Mouse (Mus musculus): Measurements from ENCODE around the gene Adprhl1.

Adprhl1 gene

GRCm38 (mm10) chr8:13174811-13175210, 79.2 kb downstream of the Adprhl1 start:
- in situ Hi-C loops (cut with MboI; ENCODE audit: unreplicated experiment in 2 of 2), result no loop called here

- in situ Hi-C loops (cut with MboI; ENCODE audit: unreplicated experiment in 2 of 2), result no loop called here
Observed at GRCm38 (mm10) chr8:13174305-13174704, 79.7 kb downstream of the Adprhl1 start.

All from v-Abl transformed pro-B cells (cell line).